Mouse (Mus musculus) gastrocnemius, adult 2 months (tissue): Measurements from ENCODE around the gene Fam162b. TPM values are rescaled to one million over a fixed set of nuclear protein-coding genes. Genes with fewer than 3 reads are reported as not detected.

Experiments
- DNase-seq: peaks from one replicate; pipeline ENCODE4 v3.0.0; 2022
- H3K27ac ChIP-seq: fragments of 200-600 bp; 2 replicates; pipeline ENCODE4 v1.8.1; 2022; ENCODE audit warnings: mild to moderate bottlenecking
- H3K4me3 ChIP-seq: fragments of 200-600 bp; 2 replicates; pipeline ENCODE4 v1.8.1; 2022; ENCODE audit warnings: mild to moderate bottlenecking, moderate library complexity
- CTCF ChIP-seq: fragments of 200-600 bp; IDR thresholded peaks from 2 replicates; pipeline ENCODE4 v1.8.1; 2022; ENCODE audit warnings: antibody characterized with exemption, mild to moderate bottlenecking, moderate library complexity
- intact Hi-C: fragments of 180-260 bp; cut with DNase I; formaldehyde crosslinking; loops from one replicate; pipeline ENCODE4 v1.15.1; 2025
- total RNA-seq, 2 experiments: library from RNA; stranded (reverse); gene quantifications; 2 replicates each; pipeline ENCODE4 v1.2.3; 2021

Gene Fam162b
- total RNA-seq, 2 experiments from 2014 or later: not detected

DNA sequence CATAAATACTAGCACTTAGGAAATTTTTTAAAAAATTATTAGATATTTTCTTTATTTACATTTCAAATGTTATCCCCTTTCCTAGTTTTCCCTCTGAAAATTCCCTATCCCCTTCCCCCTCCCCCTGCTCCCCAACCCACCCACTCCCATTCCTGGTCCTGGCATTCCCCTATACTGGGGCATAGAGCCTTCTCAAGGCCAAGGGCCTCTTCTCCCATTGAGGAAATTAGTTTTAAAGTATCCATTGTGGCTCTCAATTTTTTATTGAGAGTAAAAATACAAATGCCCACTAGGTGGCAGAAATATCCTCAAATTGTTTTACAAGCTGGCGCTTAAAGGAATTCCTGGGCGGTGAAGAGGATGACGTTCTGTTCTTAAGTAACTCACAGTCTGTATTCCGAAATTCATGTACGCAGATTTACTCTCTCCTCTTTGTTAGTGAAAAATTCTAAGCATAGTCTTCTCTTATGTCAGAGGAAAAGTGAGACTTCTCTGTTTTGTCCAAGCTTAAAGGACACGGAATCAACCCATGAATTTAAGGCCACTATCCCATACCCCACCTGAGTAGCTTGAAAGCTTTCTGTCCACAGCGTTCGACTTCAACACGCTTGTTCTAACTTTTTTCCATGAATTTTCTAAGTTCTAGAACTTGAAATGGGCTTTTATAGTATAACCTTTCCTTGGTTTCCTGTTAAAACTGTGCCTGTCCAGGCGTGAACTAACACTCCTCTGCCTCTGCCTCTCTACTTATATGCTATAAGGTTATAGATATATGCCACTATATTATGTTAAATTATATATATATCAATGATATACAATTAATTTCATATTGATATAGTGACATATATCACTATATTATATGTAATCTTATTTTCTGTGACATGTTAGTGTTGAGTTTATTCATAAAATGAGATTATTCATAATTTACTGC is 4.9 kb upstream of the Fam162b start:
- intact Hi-C loops: loop anchor here (10.0 kb wide), 2 partner anchors 510 to 790 kb away; partner anchors contain the start of genes Gopc and Nepn
- H3K27ac ChIP-seq: no peak overlapping the region
- no peak for DNase-seq
- peak; percentile 51 for TF ChIP-seq CTCF
- no peak overlapping the region for H3K4me3 ChIP-seq

GRCm38 (mm10) chr10:51591574-51591973 is 1.3 kb upstream of the Fam162b start:
- Histone ChIP-seq H3K4me3 (no peak overlapping the region), H3K27ac (no peak overlapping the region)
- intact Hi-C loops: loop anchor here (10.0 kb wide), 2 partner anchors 513 to 793 kb away; partner anchors contain the start of genes Gopc and Nepn
- TF ChIP-seq CTCF: no peak
- DNase-seq: no peak

DNA sequence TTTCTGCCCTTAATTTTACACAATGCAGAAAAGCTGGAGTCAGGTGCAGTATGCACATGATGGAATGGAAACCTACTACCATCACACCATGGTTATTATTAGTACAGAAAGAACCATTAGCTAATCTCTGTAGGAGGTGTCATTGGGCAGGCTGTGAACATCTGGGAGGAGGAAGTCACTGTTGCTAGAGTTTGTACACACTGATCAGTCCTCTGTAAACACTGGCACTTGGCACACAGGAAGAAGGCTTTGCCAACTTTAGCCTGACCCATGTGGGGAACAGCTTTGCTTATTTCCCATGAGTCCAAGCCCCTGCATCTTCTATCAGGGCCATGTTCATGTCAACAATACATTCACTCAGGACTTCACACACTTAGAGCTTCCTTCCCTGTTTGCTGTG is 5.4 kb downstream of the Fam162b start:
- no peak overlapping the region for H3K27ac ChIP-seq
- intact Hi-C loops: no loop called here
- H3K4me3 ChIP-seq: no peak overlapping the region
- no peak for TF ChIP-seq CTCF
- no peak for DNase-seq

- intact Hi-C loops: no loop called here
- TF ChIP-seq CTCF: no peak
- no peak for DNase-seq
- Histone ChIP-seq H3K27ac (no peak overlapping the region), H3K4me3 (no peak overlapping the region)
Observed at GRCm38 (mm10) chr10:51584378-51584777, 5.9 kb downstream of the Fam162b start.

GRCm38 (mm10) chr10:51571225-51571996 is 18.9 kb downstream of the Fam162b start:
- intact Hi-C loops: no loop called here
- Histone ChIP-seq H3K27ac (no peak overlapping the region), H3K4me3 (no peak overlapping the region)
- TF ChIP-seq CTCF: no peak
- no peak for DNase-seq

DNA sequence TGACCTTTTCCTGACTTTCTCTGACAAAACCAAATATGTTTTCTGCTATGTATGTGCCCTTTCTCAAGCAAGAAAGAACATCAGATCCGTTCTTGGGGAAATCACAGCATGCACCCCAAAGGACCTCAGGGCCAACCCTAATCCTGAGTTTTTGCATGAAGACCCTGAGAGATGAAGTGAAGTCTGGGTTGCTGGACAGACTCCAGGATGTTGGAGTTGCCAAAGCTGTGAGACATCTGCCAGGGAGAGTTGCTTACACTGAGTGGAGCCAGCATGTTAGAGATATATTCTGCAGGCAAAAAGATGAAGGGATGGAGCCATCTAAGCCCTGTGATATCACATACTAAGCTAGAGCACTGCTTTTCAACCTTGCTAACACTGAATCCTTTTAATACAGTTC is 34.3 kb downstream of the Fam162b start:
- H3K4me3 ChIP-seq: no peak overlapping the region
- TF ChIP-seq CTCF: no peak
- DNase-seq: no peak

DNA sequence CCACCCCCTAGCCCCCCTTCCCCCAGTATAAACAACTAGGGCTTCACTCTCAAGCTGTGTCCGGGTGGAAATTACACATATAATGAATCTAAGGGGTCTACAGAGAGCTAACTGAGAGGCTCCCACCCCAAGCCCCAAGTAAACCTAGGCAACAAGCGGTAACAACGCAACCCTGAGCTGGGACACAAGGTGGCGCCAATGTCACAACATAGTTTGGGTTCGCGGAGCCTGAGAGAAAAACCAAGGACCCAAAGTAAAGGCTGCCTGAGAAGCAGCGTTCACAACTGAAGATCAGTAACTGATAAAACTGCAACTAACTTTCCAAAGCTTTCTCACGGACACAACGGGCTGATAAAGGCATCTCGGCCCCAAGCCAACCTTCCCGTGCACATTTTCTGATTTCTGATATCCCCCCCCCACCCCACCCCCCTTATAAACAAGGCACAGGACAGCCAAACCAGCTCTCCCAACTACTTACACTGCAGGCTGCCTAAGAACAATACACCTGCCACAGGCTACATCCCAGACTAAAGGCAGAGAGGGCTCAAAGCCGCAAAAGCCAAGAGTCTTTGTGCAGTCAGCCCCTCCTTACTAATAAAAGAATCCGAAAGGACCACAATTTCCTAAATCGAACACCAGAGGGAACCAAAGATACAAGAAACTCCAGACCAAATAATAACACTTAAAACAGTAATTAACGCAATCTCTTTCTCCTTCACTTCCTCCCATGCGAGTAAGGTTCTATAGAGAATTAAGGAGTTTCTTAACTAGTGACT is 36.8 kb downstream of the Fam162b start:
- intact Hi-C loops: no loop called here
- TF ChIP-seq CTCF: peak; percentile 65
- Histone ChIP-seq H3K27ac (no peak overlapping the region), H3K4me3 (peak overlapping the region; percentile 67)
- DNase-seq: peak; percentile 63

More for the DNA sequence above, 34.3 kb downstream of the Fam162b start:
- H3K27ac ChIP-seq: no peak overlapping the region
- intact Hi-C loops: no loop called here

Other genes starting within 250 kb of the Fam162b start
- gene Gm49339, start 109.9 kb downstream of the Fam162b start, total RNA-seq: not detected
- gene Lilr4b, start 109.9 kb downstream of the Fam162b start, total RNA-seq: under 1 TPM; 0.78 to 0.97 TPM
- gene Lilrb4a, start 99.6 kb downstream of the Fam162b start, total RNA-seq: under 1 TPM; 0.75 to 0.84 TPM
- gene Gprc6a, start 40.9 kb upstream of the Fam162b start, total RNA-seq: not detected
- not detected for gene Rfx6, start 87.2 kb upstream of the Fam162b start, total RNA-seq